Mouse (Mus musculus): Measurements from ENCODE around the gene Avpi1.

Gene Avpi1

GRCm38 (mm10) chr19:42144541-42145167 lies 15.8 kb upstream of the Avpi1 start:
- peak; percentile 44 for DNase-seq (ENCODE audit: low spot score)

GRCm38 (mm10) chr19:42144067-42144466 lies 15.2 kb upstream of the Avpi1 start:
- no peak for DNase-seq (ENCODE audit: low spot score)

- no peak for DNase-seq (ENCODE audit: low spot score)
Observed at GRCm38 (mm10) chr19:42142757-42143156, 13.9 kb upstream of the Avpi1 start.

GRCm38 (mm10) chr19:42141998-42142397 lies 13.1 kb upstream of the Avpi1 start:
- no peak for DNase-seq (ENCODE audit: low spot score)

GRCm38 (mm10) chr19:42139724-42140517 lies 11.1 kb upstream of the Avpi1 start:
- no peak for DNase-seq (ENCODE audit: low spot score)

- DNase-seq (ENCODE audit: low spot score), result no peak
Observed at GRCm38 (mm10) chr19:42138517-42139285, 9.8 kb upstream of the Avpi1 start.

- DNase-seq (ENCODE audit: low spot score), result no peak
Observed at GRCm38 (mm10) chr19:42137167-42137672, 8.4 kb upstream of the Avpi1 start.

- DNase-seq (ENCODE audit: low spot score), result no peak
Observed at GRCm38 (mm10) chr19:42136126-42136525, 7.3 kb upstream of the Avpi1 start.

GRCm38 (mm10) chr19:42135070-42135469 lies 6.2 kb upstream of the Avpi1 start:
- no peak for DNase-seq (ENCODE audit: low spot score)

GRCm38 (mm10) chr19:42131101-42131500 lies 2.2 kb upstream of the Avpi1 start:
- no peak for DNase-seq (ENCODE audit: low spot score)

- no peak for DNase-seq (ENCODE audit: low spot score)
Observed at GRCm38 (mm10) chr19:42130294-42130606, 1.4 kb upstream of the Avpi1 start.

- no peak for DNase-seq (ENCODE audit: low spot score)
Observed at GRCm38 (mm10) chr19:42129509-42130293, 842 bp upstream of the Avpi1 start.

- DNase-seq (ENCODE audit: low spot score), result no peak
Observed at GRCm38 (mm10) chr19:42128052-42128740, 663 bp downstream of the Avpi1 start.

- DNase-seq (ENCODE audit: low spot score), result no peak
Observed at GRCm38 (mm10) chr19:42127024-42127423, 1.8 kb downstream of the Avpi1 start.

GRCm38 (mm10) chr19:42126219-42126605 lies 2.6 kb downstream of the Avpi1 start:
- DNase-seq (ENCODE audit: low spot score), result no peak

- DNase-seq (ENCODE audit: low spot score), result no peak
Observed at GRCm38 (mm10) chr19:42125501-42126218, 3.2 kb downstream of the Avpi1 start.

- DNase-seq (ENCODE audit: low spot score), result no peak
Observed at GRCm38 (mm10) chr19:42124684-42125083, 4.2 kb downstream of the Avpi1 start.

GRCm38 (mm10) chr19:42120451-42120850 lies 8.4 kb downstream of the Avpi1 start:
- no peak for DNase-seq (ENCODE audit: low spot score)

- no peak for DNase-seq (ENCODE audit: low spot score)
Observed at GRCm38 (mm10) chr19:42118596-42118995, 10.3 kb downstream of the Avpi1 start.

GRCm38 (mm10) chr19:42118142-42118541 lies 10.7 kb downstream of the Avpi1 start:
- no peak for DNase-seq (ENCODE audit: low spot score)

Data from spleen, adult 12 weeks (tissue).